In genomic region chr8:125733964-125734956, GRCm38 (mm10) we compare ENCODE assay signal across 8 mouse cellular contexts. TPM values are rescaled to one million over a fixed set of nuclear protein-coding genes. Genes with fewer than 3 reads are reported as not detected.
DNase-seq lines count a peak whose midpoint lies in the region; ATAC-seq lines count a peak whose summit lies in the region.

No protein-coding gene starts in this region.

- H3K27me3 ChIP-seq in intestine, embryonic 16.5 days (replicated peaks; ENCODE audit: control insufficient read depth, insufficient read depth, low read length), result no peaks in the 10 kb centered on the region

- H3K9ac ChIP-seq in intestine, embryonic 16.5 days (ENCODE audit: low read depth, low read length), result peak overlapping the region; percentile 85

- H3K36me3 ChIP-seq in intestine, embryonic 16.5 days (ENCODE audit: control insufficient read depth, insufficient read depth, low read length), result no peaks in the 10 kb centered on the region; the same call in 1 of the 2 replicates

- peak; percentile 74 for DNase-seq in adrenal gland, adult 8-10 months
- peak; percentile 84 for DNase-seq in embryo, embryonic 11.5 days (ENCODE audit: low read depth, low spot score)
- peak; percentile 82 to 91 for DNase-seq in gastrocnemius, postnatal 4 days (ENCODE audit: low spot score in 2 of 2)
- peak; percentile 84 to 85 for DNase-seq in left cerebral cortex, postnatal 25 days (ENCODE audit: low spot score in 2 of 2)
- peak; percentile 92 for DNase-seq in mesoderm, embryonic 11.5 days (ENCODE audit: low read depth, low spot score)
- peak; percentile 88 for DNase-seq in right cerebral cortex, postnatal 25 days
- DNase-seq in urinary bladder, postnatal 36 days (ENCODE audit: low spot score in 2 of 2), result peak; percentile 83 to 86

- WGBS in intestine, embryonic 16.5 days, result 7% methylated on average over 49 of the region's 52 CpGs

- no peaks in the 10 kb centered on the region for H3K9me3 ChIP-seq in intestine, embryonic 16.5 days (ENCODE audit: control insufficient read depth, low read length)

- peaks cover 7% of the 10 kb centered on the region; the same call in 1 of the 2 replicates for H3K4me1 ChIP-seq in intestine, embryonic 16.5 days (ENCODE audit: control insufficient read depth, insufficient read depth, low read length)

- peak overlapping the region; percentile 25; the same call in 1 of the 2 replicates for H3K27ac ChIP-seq in intestine, embryonic 16.5 days (ENCODE audit: low read length)

- H3K4me2 ChIP-seq in intestine, embryonic 16.5 days (ENCODE audit: low read depth, low read length), result peak overlapping the region; percentile 89

- H3K4me3 ChIP-seq in intestine, embryonic 16.5 days (ENCODE audit: low read length), result peak overlapping the region; percentile 83

- intact Hi-C loops in left cerebral cortex, postnatal 25 days (cut with DNase I), result loop anchor here (5.0 kb wide), 1 partner anchor 162 kb away; no protein-coding TSS in a partner anchor

- ATAC-seq in intestine, embryonic 16.5 days, result peak; percentile 96

RNA-seq across cellular contexts. Expression of gene Ntpcr, which starts 4.5 kb away (rescaled TPM):
- total RNA-seq in adrenal gland, adult 8-10 months (2022), result 10 to 100 TPM; 21.1 to 25.4 (median 23.7) TPM
- total RNA-seq in gastrocnemius, postnatal 4 days (2021), result 10 to 100 TPM; 23.2 to 24.5 TPM
- 30.8 and 32.9 TPM in 2 replicates for polyA plus RNA-seq in intestine, embryonic 16.5 days (2015; fragmentation: Nextera tagmentation; extraction: Ambion mirVana)
- total RNA-seq in left cerebral cortex, postnatal 25 days (2021), result 10 to 100 TPM; 23.8 to 25.2 TPM

Comparison
In these comparisons a context has a peak if more than half of its experiments do, and no peak if none do; other contexts are left out.
1. Peak in every context shown above with its lines: DNase-seq, ATAC-seq, H3K4me3 ChIP-seq and H3K27ac ChIP-seq.